Mouse (Mus musculus) adrenal gland, adult 18-20 months (tissue): ENCODE data around the gene Apol7c. TPM values are rescaled to one million over a fixed set of nuclear protein-coding genes. Genes with fewer than 3 reads are reported as not detected.
"Not testable (repeated sequence)": the region's sequence is repeated elsewhere in the genome, so short reads cannot be mapped to it uniquely, and the experiment has no call there.

Source experiments
- DNase-seq, 2 experiments: peaks; one replicate each; pipeline ENCODE4 v3.0.0; 2021 to 2022; ENCODE audit warnings: low spot score in 2 of 2
- long read RNA-seq, 2 experiments: library from polyadenylated mRNA; stranded (forward); transcript quantifications; one replicate each; pipeline ENCODE4 v2.0.0; 2021
- total RNA-seq, 2 experiments: library from RNA; stranded (reverse); gene quantifications; 1 replicate in 1 of 2; 2 replicates in 1 of 2; pipeline ENCODE4 v1.2.3; 2021

Apol7c gene
- not detected for total RNA-seq
- long read RNA-seq, experiment 1 = 0 reads
- long read RNA-seq, experiment 2 = 0 reads

DNA sequence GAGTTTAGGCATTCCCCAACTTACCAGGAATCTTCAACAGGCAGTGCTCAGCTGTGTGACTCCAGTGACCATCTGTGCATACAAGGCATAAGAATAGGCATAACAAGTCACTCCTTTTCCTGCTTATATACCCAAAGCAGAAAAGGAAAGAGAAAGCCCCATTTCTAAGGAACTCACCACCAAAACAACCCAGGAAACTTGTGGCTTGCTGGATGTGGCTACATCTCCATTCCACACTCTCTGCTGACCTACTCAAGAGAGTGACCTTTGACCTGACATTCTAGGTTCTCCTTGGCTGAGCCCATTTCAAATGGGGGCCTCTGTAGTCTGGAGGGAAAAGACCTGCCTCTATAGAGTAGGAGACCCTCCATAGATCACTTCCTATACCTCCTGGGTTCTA lies at the start of gene Apol7c:
Gene Apol7c (minus strand): TSS at position 101 of the 400 bp plus-strand sequence.
- no peak for DNase-seq

DNA sequence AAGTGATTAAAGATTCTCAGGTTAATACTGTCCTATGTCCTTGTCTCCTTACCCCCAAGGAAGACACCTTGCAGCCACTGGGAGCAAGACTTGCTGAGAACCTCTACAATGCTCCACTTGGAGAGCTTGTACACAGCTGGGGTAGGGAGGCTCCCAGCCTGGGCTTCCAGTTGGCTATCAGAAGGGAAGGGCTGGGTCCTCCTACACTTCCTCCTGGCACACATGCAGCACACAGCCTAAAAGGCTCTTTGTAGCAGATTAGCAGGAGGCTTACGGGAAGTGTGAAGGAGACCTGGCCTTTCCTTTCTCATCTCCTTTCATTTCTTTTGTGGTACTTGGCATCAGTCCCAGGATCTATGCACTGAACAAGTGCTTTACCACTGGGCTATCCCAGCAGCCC lies 48.6 kb upstream of the Apol7c start:
- no peak for DNase-seq

DNA sequence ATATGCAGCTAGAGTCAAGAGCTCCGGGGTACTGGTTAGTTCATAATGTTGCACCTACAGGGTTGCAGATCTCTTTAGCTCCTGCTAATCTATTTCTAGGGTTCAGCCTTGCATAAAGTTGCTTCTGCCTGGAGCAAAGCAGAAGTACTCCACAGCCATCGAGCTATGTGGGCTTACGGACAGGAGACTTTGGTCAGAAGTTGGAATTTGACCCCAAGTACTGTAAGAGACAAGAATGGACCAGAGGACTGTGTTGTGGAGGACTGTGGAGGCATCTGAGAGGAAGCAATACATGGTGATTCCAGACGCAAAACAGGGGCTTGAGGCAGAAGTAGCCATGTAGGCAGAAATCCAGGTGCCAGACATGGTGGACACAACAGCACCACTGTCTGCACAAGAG lies 46.2 kb upstream of the Apol7c start:
- no peak for DNase-seq

DNA sequence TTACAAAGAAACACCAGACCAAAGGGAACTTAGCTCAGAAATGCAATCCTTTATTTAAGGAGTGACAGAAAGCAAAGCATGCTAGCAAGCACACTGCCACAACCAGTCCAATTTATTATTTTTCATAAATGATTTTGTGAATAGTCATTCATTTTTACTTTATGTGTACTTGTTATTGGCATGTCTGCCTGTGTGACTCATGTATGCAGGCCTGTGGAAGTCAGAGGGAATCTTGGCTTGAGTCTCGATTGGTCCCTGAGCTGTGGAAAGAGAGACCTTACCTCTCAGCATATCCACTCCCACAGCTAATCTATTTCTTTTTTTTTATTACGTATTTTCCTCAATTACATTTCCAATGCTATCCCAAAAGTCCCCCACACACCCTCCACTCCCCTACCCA lies 45.7 kb upstream of the Apol7c start:
- DNase-seq = no peak

DNA sequence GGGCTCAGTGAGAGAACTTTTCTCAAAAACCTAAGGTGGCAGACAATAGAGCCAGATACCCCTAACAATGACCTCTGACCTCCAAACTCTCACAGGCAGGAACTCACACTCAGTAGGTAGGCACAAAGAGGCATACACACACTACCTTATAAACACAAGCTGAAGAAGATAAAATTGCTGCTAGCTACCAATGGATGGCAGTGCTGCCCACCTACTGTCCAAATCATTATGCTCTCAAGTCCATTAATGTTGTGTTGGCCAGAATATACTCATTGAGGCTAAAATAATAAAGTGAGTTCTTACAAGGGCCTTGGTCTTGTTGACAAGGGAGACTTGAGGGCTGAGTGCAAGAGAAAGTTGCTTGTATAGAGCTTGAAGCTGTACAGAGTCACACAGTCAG lies 30.1 kb upstream of the Apol7c start:
- DNase-seq = no peak

DNA sequence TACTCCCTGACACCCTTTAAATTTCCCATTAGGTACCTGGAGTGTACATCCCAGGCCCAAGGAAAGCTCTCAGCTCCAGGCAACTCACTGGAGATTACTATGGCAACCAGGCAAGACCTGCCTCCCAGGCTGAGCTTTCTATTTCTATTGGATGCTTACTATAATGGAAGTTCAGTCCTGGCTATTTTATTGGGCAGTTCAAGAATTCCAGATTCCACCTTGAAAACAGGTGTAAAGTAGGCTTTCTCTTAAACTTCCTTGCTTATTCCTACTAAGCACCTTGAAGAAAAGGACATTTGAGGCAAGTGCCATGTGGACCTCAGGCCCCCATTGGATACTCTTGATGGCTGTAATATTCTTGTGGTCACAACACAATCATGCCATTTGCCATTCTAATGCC lies 28.7 kb upstream of the Apol7c start, which contains the start of gene 1700025B11Rik:
Gene 1700025B11Rik (minus strand): TSS at position 101 of the 400 bp plus-strand sequence.
- no peak for DNase-seq

DNA sequence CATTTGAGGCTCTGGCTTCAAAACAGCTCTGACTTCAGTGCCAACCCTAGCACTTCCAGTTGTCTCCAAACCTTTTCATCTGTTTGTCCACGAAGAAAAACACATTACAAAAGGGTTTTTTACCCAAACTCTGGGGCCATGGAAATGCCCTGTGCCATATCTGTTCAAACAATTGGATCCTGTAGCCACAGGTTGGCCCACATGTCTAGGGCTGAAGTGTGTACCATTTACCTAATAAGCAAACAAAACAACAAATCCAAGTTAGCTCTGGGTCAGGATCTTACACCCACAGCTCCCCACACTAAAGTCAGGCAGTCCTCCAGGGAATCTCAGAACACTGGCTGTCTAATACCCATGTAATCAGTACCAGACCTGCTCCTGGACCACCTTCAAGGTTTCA lies 6.1 kb upstream of the Apol7c start:
- DNase-seq = not testable (repeated sequence)

DNA sequence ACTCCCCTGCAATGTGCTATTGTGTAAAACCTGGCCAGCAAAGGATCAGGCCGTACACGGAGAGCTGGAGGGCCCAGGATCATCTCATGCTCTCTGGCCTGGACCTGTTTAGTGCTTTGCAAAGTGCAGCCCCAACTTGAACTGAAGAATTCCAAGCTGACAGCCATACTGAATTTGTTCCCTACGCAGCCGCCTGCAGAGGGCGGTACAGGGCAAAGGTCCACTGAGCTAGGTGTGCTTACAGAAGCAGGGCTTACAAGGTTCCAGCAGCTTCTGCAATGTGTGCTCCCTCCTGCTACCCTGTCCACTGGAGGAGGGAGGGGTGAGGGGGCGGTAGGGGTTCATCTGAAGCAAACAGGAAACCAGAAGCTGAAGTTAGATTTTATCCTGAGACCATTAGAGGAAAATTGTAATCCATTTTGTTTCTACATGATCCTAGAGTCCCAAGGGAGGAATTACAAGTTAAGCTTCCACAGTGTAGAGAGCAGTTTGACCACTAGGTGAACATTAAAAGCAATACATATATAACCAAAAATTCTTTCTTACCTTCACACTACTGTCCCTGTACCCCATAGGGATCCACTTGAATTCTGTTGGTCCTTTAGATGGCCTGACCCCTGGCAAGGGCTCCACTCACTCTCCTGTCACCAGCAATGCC lies 9.8 kb downstream of the Apol7c start:
- peak; percentile 59 to 68 for DNase-seq

DNA sequence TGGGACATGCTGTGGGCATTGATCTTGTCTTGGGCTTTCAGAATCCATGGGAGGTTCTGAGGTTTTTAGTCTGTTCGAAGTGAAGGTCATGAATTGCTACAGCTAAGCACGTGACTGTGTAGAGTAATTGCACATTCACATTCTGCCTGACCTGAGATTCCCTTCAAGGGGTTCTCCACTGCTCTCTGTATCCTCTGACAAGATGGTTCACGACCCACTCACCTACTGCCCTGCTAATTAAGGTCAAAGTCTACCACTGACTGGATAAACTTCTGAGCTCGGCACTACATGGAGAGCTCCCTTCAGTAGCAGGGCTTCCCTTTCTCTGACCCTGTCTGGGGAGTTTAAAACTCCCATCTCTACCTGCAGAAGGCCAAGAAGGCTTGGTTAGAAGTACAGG lies 12.5 kb downstream of the Apol7c start:
- DNase-seq = not testable (repeated sequence)

DNA sequence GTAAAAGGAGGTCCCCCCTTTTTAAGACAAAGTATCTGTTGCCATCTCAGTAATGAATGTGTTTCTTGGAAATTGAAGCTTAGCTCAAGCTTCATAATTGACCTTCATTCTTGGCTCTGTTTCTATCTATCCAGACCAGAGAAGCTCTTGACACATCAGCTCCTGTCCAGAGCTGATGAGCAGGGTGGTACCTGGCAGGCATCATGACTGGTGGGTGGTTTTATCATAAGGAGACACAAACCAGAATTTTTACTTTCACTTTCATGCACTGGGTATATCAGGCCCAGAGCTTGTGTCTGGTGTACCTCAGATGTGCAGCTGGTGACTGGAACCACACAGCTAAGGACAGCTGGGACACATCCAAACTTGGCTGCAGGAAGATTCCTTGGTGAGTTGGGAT lies 25.1 kb downstream of the Apol7c start, which contains the start of gene Apol11a:
Gene Apol11a (plus strand): TSS at position 306 of the 400 bp plus-strand sequence.
- not testable (repeated sequence) for DNase-seq

DNA sequence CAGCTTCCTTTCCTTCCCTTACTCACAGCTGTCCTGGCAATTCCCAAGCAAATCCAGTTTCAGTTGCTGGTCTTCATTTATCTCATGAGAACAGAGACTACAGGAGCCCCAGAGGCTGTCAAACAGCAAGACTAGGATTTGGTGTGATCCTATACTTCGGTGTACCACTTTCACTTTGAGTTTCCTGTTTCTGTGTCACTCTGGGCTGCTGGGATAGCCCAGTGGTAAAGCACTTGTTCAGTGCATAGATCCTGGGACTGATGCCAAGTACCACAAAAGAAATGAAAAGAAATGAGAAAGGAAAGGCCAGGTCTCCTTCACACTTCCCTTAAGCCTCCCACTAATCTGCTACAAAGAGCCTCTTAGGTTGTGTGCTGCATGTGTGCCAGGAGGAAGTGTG lies 38.4 kb downstream of the Apol7c start:
- not testable (repeated sequence) for DNase-seq

DNA sequence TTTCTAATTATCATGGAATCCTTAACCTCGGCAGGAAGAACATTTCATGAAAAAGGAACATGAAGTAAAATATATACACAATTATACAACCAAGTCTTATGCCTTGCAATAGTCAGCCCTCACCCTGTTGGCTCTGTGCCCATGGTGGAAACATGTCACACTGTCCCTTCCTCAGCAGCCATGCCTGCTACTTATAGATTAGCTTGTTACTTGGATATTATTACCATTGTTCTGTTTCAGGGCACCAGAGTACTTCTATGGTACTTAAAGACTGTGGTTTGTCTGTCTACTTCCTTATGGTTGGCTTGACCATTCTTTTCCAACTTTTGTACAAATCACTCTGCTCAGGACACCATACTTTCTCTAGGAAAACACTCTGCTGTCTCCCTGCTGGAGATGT lies 39.9 kb downstream of the Apol7c start:
- not testable (repeated sequence) for DNase-seq

DNA sequence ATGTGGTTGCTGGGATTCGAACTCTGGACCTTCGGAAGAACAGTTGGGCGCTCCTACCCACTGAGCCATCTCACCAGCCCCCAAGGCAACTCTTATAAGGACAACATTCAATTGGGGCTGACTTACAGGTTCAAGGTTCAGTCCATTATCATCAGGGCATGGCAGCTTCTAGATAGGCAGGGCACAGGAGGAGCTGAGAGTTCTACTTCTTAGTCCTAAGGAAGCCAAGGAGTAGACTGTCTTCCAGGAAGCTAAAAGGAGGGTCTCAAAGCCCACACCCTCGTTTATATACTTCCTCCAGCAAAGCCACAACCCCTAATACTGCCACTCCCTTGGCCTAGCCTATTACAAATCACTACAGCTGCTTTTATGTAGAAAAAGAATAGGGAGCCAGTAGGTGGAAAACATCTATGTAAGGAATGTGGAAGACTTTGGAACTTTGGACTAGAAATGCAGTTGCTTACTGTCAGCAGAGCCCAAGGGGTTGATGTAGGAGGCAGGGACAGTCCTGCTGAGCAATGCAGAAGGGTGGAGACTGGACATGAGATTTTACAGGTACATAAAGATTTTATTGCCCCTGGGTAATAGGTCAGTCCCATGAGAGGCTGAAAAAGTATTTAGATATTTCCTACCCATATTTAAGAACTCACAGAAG lies 50.8 kb downstream of the Apol7c start:
- DNase-seq = no peak

DNA sequence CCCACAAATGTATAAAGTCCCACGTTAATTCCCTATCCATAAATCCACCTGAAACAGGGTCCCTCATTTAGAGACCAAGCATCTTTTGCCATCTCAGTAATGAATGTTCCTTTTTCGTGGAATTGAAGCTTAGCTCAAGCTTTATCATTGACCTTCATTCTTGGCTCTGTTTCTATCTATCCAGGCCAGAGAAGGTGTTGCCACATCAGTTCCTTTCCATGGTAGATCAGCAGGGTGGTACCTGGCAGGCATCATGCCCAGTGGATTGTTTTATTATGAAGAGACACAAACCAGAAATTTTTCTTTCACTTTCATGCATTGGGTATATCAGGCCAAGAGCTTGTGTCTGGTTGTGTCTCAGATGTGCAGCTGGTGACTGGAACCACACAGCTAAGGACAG lies 56.4 kb downstream of the Apol7c start, which contains the start of gene Apol10a:
Gene Apol10a (plus strand): TSS at position 355 of the 400 bp plus-strand sequence.
- DNase-seq = not testable (repeated sequence)

Other genes with a start within 250 kb of the Apol7c start
- gene Rbfox2, start 226.3 kb downstream of the Apol7c start, total RNA-seq = 10 to 100 TPM; 41.0 to 48.5 TPM
- under 1 TPM in 1 of 2 experiments, not detected in 1; 0.22 TPM for gene Apol7a, start 134.2 kb downstream of the Apol7c start, total RNA-seq
- 1 to 10 TPM in 1 of 2 experiments, under 1 TPM in 1; 0.70 to 2.2 TPM for gene Apol9a, start 122.2 kb downstream of the Apol7c start, total RNA-seq
- not detected for gene Apol7b, start 85.8 kb downstream of the Apol7c start, total RNA-seq
- gene Apol10a, start 56.3 kb downstream of the Apol7c start, total RNA-seq = not detected
- under 1 TPM; 0.16 to 0.17 TPM for gene Apol11a, start 25.0 kb downstream of the Apol7c start, total RNA-seq
- not detected for gene 1700025B11Rik, start 28.6 kb upstream of the Apol7c start, total RNA-seq
- under 1 TPM; 0.20 to 0.96 TPM for gene Apol10b, start 62.8 kb upstream of the Apol7c start, total RNA-seq
- not detected for gene Gm36245, start 65.9 kb upstream of the Apol7c start, total RNA-seq
- 1 to 10 TPM in 1 of 2 experiments, under 1 TPM in 1; 0.76 to 1.1 TPM for gene Apol11b, start 110.0 kb upstream of the Apol7c start, total RNA-seq
- under 1 TPM in 1 of 2 experiments, not detected in 1; 0.19 TPM for gene Apol7e, start 165.5 kb upstream of the Apol7c start, total RNA-seq
- gene Apol9b, start 195.7 kb upstream of the Apol7c start, total RNA-seq = 1 to 10 TPM in 1 of 2 experiments, under 1 TPM in 1; 0.66 to 1.6 TPM
- not detected for gene Apol8, start 223.7 kb upstream of the Apol7c start, total RNA-seq